Mouse (Mus musculus) E14TG2a.4 (cell line): ENCODE results near the gene Cxcl13.
A peak's percentile ranks its signal among the peaks of the same experiment; 100 is the strongest.
"Not testable (repeated sequence)": the region's sequence is repeated elsewhere in the genome, so short reads cannot be mapped to it uniquely, and the experiment has no call there.

ENCODE experiments used
- H3K27me3 ChIP-seq: 2 replicates; pipeline ENCODE4 v1.6.1; 2014; ENCODE audit warnings: low read length, control low read depth; ENCODE audit not compliant: insufficient read depth
- H3K36me3 ChIP-seq: 2 replicates; pipeline ENCODE4 v1.6.1; 2014; ENCODE audit warnings: low read length, control low read depth; ENCODE audit not compliant: insufficient read depth
- H3K4me1 ChIP-seq: replicated peaks from 2 replicates; pipeline ENCODE4 v1.6.1; 2014; ENCODE audit warnings: low read depth, low read length, control low read depth
- H3K4me3 ChIP-seq: replicated peaks from 2 replicates; pipeline ENCODE4 v1.5.1; 2014; ENCODE audit warnings: mild to moderate bottlenecking, low read length
- H3K9me3 ChIP-seq: 2 replicates; pipeline ENCODE4 v1.6.1; 2014; ENCODE audit warnings: low read length, control low read depth
- CTCF ChIP-seq: conservative IDR thresholded peaks from 2 replicates; pipeline ENCODE4 v1.5.1; 2014; ENCODE audit warnings: low read length
- NANOG ChIP-seq: IDR thresholded peaks from 2 replicates; pipeline ENCODE4 v1.6.1; 2014; ENCODE audit warnings: borderline replicate concordance, low read length, mixed read lengths
- POU5F1 ChIP-seq: IDR thresholded peaks from 2 replicates; pipeline ENCODE4 v1.6.1; 2014; ENCODE audit warnings: low read length, borderline replicate concordance

Cxcl13 gene

GRCm38 (mm10) chr5:95966621-95967020, 9.9 kb downstream of the Cxcl13 start:
- Histone ChIP-seq H3K4me3 (no peak overlapping the region), H3K36me3 (no peaks in the 10 kb centered on the region), H3K9me3 (no peaks in the 10 kb centered on the region), H3K27me3 (no peaks in the 10 kb centered on the region), H3K4me1 (no peaks in the 10 kb centered on the region)
- TF ChIP-seq POU5F1 (no peak), NANOG (no peak), CTCF (no peak)

GRCm38 (mm10) chr5:95970845-95971244, 14.1 kb downstream of the Cxcl13 start:
- H3K4me1 ChIP-seq = no peaks in the 10 kb centered on the region
- H3K4me3 ChIP-seq = no peak overlapping the region
- H3K27me3 ChIP-seq = no peaks in the 10 kb centered on the region
- H3K9me3 ChIP-seq = peaks cover 8% of the 10 kb centered on the region
- no peaks in the 10 kb centered on the region for H3K36me3 ChIP-seq
- TF ChIP-seq CTCF (peak; percentile 53), NANOG (no peak), POU5F1 (no peak)

- TF ChIP-seq NANOG (no peak), CTCF (no peak), POU5F1 (no peak)
Observed at GRCm38 (mm10) chr5:95972208-95972607, 15.5 kb downstream of the Cxcl13 start.

GRCm38 (mm10) chr5:95973806-95974205, 17.1 kb downstream of the Cxcl13 start:
- H3K4me1 ChIP-seq, H3K4me3 ChIP-seq, H3K9me3 ChIP-seq, H3K36me3 ChIP-seq, H3K27me3 ChIP-seq: not testable (repeated sequence)

More at GRCm38 (mm10) chr5:95972208-95972607, 15.5 kb downstream of the Cxcl13 start:
- Histone ChIP-seq H3K4me1 (no peaks in the 10 kb centered on the region), H3K4me3 (no peak overlapping the region), H3K27me3 (no peaks in the 10 kb centered on the region), H3K36me3 (no peaks in the 10 kb centered on the region), H3K9me3 (peaks cover 8% of the 10 kb centered on the region)

GRCm38 (mm10) chr5:95976299-95976698, 19.5 kb downstream of the Cxcl13 start:
- no peak overlapping the region for H3K4me3 ChIP-seq
- TF ChIP-seq POU5F1 = no peak
- no peak for TF ChIP-seq NANOG
- TF ChIP-seq CTCF = no peak
- H3K36me3 ChIP-seq = no peaks in the 10 kb centered on the region
- peaks cover 8% of the 10 kb centered on the region for H3K9me3 ChIP-seq
- H3K27me3 ChIP-seq = no peaks in the 10 kb centered on the region
- no peaks in the 10 kb centered on the region for H3K4me1 ChIP-seq

GRCm38 (mm10) chr5:95983797-95984486, 27.2 kb downstream of the Cxcl13 start:
- Histone ChIP-seq H3K4me3 (no peak overlapping the region), H3K9me3 (no peaks in the 10 kb centered on the region), H3K4me1 (no peaks in the 10 kb centered on the region), H3K36me3 (no peaks in the 10 kb centered on the region), H3K27me3 (no peaks in the 10 kb centered on the region)
- no peak for TF ChIP-seq NANOG
- TF ChIP-seq POU5F1 = no peak
- TF ChIP-seq CTCF = no peak

- Histone ChIP-seq H3K9me3 (no peaks in the 10 kb centered on the region), H3K4me1 (no peaks in the 10 kb centered on the region), H3K27me3 (no peaks in the 10 kb centered on the region), H3K36me3 (no peaks in the 10 kb centered on the region), H3K4me3 (no peak overlapping the region)
- TF ChIP-seq CTCF (no peak), POU5F1 (no peak), NANOG (no peak)
Observed at GRCm38 (mm10) chr5:95991339-95992292, 34.9 kb downstream of the Cxcl13 start.

- H3K36me3 ChIP-seq = no peaks in the 10 kb centered on the region
Observed at GRCm38 (mm10) chr5:95997276-95997675, 40.5 kb downstream of the Cxcl13 start.

GRCm38 (mm10) chr5:96003348-96003747, 46.6 kb downstream of the Cxcl13 start:
- no peaks in the 10 kb centered on the region for H3K4me1 ChIP-seq
- H3K27me3 ChIP-seq = no peaks in the 10 kb centered on the region
- no peak for TF ChIP-seq CTCF
- no peak for TF ChIP-seq POU5F1
- TF ChIP-seq NANOG = no peak
- H3K4me3 ChIP-seq = no peak overlapping the region
- H3K9me3 ChIP-seq = no peaks in the 10 kb centered on the region
- no peaks in the 10 kb centered on the region for H3K36me3 ChIP-seq

More at GRCm38 (mm10) chr5:95997276-95997675, 40.5 kb downstream of the Cxcl13 start:
- Histone ChIP-seq H3K9me3 (no peaks in the 10 kb centered on the region), H3K4me1 (no peaks in the 10 kb centered on the region), H3K27me3 (no peaks in the 10 kb centered on the region), H3K4me3 (no peak overlapping the region)
- TF ChIP-seq POU5F1 (no peak), NANOG (no peak)
